Mouse (Mus musculus): Measurements from ENCODE around the gene Ldb2.
A peak's percentile ranks its signal among the peaks of the same experiment; 100 is the strongest.

Ldb2 gene

DNA sequence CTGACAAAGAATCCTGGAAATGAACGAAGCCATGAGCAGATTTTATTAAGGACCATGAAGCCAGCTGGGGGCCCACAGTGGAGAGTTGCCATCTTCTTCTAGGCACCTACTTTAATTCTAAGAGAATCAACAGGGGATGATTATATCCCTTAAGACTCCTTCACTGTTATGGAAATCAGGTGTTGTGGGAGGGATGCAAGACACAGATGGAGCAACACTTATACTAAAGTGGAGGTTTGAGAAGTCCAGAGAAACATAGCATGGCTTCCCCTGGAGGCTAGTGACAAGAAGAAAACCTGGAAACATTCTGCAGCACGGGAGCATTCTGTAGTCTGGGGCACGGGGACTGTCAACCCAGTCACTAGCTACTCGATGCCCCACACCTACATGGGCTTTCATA, 85.0 kb downstream of the Ldb2 start:
- no peak for DNase-seq

DNA sequence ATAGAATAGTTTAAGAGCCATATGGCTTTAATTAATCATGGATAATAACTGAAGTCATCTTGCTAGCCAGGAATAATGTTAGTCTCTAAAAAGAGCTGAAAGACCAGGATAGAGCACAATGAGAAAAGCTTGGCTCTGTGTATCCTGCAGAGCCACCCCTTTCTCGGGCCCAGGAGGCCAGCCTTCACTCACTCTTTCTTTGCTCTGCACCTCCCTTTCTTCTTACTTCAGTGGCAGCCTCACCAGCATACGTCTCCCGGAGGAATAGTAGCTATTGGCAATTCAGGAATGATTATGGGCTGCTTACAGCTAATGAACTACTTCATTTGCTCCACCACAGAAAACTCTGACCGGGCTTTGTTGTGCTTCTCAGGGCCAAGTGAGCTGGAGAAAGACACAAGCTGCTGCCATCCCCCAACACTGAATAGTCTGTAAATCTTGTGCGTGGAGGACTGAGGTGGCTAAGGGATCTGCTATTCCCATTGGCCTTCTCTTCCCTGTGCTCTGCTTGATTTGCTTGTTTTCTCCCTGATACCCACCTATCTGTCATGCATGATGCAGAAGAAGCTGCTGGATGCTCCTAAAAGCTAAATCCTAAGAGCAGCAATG, 86.2 kb downstream of the Ldb2 start:
- DNase-seq: no peak

DNA sequence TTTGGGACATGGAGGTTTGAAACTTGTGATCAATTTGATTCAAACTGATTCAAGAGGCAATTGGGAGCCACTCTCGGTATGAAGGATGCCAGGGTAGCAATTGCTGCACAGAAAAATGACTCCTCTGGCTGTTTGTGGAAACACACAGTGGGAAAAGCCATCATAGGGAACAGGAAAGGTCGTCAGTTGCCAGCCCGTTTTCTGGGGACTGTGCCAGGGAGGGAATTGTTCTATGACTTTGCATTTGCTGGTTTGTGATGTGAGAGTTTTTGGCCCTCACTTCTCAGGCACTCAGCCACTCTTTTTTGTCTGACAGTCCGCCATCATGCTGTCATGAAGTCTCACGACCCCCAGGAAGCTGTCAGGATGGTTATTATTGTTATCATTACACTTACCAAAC, 88.3 kb downstream of the Ldb2 start:
- DNase-seq: no peak

DNA sequence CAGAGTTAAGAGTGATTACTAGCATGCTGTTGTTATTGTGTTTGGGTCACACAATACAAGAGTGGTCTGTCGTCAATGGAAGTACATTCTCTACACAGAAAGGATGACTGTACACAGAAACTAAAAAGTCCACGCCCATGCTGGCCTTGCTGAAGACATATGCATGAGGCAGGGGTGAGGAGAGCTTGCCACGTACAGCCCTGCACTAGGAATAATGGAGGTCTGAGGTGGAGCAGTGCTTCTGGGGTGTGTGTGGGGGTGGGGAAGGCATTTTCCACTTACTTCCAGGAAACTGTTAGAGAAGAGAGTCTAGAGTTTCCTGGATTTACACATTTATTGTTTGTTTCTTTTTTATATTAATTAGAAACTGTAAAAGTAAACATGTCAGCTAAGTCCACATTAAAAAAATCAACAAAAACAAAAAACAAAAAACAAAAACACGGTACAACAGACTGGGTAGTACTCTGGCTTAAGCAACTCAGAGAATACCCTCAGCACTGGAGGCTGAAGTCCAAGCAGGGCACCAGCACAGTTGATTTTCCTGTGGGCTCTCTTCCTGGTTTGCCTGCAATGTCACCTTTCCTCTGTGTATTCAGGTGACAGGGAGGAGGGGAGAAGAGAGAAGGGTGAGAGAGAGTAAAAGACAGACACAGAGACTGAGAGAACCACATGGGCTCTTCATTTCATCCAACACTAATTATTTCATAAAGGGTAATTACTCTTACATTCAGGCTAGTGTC, 89.2 kb downstream of the Ldb2 start:
- DNase-seq: no peak

DNA sequence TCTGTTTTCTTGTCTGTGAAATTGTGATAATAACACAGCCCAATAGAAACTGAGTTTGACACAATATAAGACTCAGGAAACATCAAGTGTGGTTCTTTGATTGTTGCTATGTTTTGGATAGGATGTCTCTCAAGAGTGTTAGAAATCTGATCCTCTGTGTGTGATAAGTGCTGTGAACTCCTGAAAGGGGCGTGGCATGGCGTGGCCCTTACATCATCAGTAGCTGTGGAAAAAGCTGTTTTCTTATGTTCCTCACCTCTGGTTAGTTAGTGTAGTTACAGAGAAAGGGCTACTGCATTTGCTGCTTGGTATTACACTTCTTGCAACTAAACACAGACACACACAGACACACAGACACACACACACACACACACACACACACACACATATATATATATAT, 90.2 kb downstream of the Ldb2 start:
- no peak for DNase-seq

DNA sequence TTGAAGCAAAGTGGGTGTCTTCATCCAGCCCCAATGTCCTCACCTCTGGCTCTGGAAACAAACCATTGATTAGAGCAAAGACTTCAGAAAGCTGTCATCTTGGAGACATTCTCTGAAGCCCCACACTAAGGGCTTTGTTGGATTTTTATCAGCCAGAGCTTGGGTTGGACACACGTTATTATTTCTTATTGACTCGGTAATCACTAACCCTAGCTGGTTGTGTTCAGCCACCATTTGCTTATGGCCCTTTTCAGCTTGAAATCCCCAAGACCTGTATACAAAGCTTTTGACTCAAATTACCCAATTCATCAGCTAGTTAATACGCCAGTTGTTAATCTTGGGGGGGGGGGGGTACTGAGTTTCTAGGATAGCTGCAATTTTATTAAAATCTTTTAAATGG, 91.5 kb downstream of the Ldb2 start:
- no peak for DNase-seq

DNA sequence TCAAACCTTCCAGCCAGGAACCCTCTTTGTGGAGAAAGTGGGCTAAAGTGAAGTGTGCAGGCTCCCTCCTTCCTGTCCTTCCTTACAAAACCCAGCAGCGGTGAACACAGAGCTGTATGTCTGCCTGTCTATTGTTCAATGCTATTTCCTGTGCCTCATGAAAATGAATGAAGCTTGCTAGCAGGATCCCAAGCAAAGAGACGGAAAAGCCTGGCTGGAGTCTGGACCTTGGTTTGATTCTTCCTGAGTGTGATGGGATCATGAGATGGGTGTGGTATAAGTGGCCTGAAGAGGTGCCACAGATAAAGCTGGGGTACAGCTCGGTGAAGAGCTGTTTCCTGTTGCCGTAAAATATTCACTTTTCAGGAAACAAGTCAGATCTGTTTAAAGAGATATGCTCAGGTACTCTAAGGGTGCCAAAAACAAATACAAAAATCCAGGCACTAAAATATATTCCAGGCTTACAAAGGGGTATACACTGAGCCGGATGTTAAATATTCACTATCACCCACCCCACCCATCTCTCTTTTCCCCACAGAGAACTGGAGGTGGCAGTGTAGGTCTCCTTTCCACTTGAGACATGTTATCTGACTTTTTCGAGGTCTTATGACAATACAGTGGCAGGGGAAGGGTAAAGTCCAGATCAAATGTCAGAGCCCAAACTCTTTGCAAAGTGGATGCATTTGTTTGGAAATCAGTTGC, 92.3 kb downstream of the Ldb2 start:
- DNase-seq: peak; percentile 26

DNA sequence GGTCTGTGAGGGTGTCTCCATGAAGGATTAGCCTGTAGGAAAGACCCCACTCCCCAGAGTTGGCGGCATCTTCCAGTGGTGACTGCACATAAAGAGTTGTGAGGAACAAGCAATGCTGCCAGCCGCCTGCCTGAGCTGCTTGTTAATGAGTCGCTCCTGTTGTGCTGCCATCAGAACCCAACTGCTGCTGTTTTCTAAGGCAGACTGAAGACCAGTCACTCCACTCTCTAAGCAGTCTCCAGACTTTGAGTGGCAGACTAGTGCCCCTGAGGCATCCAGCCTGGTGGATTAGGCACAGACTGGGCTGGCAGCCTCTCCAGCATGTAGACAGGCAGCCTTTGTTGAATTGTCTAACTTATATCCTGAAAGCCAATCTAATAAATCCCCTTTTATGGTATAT, 101.5 kb downstream of the Ldb2 start:
- DNase-seq: no peak

DNA sequence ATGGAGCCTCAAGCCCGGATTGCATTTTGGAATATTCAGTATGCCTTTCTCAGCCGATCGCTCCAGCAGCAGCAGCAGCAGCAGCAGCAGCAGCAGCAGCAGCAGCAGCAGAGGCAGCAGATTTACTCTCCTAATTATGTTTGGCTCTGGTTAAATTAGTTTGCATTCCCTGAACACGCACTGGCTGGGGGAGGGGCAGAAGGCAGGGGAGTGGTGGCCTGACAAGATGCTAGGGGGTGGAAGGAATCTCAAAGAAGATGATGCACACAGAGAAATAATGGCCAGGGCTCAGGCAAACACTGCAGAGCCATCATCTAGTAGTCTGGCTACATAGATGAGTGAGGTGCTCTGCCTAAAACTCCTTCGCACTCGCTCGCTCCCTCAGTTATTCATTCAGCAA, 102.9 kb downstream of the Ldb2 start:
- DNase-seq: no peak

DNA sequence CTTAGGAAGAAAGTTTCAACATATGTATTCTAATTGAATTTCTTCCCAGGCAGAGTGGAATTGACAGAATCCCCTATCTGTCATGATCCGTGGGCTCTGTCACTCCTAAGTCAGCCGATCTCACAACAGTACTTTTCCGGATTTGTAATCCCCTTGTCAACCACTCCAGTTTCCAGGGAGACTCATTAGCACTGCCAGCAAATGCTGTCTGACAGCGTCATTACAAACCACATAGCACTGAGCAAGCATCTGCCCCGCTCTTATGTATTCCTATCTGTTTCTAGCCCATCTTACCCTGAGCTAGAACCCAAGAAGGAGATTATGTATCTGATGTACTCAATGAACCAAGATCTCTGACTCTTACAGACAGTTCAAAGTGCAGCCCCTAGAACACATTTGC, 105.8 kb downstream of the Ldb2 start:
- no peak for DNase-seq

DNA sequence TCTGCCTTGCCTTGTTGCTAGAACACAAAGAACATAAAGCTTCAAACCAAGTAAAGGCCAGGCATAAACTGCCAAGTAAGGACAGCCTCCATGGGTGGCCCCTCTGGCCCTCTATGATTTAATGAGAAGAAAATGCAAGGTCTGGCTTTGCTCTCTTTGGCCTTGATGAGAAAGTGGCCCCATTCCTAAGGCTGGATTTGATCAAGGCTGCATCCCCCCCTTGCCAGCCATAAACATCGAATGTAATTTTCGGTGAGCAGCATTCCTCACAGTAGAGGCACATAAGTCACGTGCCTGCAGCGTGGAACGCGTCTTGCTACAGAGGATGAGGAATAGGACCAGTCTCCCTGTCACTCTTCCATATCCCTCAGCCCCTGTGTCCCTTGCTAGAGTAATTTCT, 113.1 kb downstream of the Ldb2 start:
- DNase-seq: no peak

DNA sequence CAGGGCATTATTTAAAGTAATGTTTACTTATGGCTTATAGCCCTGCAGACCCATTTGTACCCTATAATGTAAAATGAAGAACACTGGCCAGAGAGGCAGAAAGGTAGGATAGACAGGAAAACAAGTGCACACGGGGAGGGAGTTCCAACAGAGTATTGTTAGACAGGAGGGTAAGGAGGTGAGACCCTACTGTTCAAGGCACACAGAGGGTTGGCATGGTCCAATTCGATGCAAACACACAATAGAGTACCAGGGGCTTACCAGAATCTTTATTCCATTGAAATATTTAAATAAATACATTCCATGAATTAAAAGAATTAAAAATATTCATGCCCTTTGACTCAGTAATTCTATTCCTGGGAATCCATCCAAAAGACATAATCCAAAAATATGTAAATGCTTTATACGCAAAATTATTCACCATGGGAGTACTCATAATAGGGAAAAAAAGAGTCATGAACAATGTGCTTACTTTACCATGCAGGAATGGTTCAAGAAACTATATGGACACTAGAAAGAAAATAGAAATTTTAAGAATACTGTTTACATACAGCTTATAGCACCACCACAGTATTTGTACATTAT, 118.3 kb downstream of the Ldb2 start:
- no peak for DNase-seq

DNA sequence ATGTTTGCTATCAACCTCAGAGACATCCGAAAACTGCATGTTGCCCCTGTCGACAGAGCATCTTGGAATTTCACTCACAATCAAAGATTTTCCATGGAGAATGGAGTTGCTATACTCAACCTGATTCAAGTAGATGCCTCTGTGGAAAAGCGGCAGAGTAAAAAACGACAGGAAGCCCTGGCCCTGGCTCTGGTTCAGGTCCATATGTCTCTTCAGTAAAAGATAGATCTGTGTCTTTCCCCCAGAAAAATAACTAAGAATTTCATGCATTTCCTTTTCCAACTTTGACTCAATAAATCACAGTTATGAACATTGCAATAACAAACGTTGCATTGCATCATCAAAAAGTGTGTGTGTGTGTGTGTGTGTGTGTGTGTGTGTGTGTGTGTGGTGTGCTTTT, 121.7 kb downstream of the Ldb2 start:
- DNase-seq: no peak

DNA sequence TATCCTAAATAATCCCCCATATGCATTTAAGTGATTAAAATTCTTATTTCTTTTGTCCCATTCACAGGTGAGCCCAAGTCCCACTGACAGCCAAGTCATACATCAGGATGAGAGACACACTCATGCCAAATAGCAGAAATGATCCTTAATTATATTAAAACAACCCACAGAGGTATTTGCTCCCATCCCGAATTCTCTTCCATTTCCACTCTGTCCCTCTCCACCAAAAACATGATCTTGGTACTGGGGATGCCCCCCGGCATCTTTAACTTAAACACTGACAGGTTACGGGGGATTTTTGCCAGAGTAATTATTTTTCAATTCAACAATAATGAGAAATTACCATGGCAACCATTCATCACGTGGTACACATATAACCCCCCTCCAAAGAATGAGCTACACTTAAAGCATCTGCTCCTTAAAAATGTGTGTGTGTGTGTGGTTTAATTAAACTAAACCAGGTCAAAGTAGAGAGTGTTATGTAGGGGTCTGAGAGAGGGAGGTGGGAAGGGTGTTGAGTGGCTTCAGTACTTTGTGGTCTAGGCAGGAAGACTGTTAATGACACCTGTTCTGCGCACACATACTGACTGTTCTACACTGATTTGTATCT, 123.2 kb downstream of the Ldb2 start:
- DNase-seq: no peak

DNA sequence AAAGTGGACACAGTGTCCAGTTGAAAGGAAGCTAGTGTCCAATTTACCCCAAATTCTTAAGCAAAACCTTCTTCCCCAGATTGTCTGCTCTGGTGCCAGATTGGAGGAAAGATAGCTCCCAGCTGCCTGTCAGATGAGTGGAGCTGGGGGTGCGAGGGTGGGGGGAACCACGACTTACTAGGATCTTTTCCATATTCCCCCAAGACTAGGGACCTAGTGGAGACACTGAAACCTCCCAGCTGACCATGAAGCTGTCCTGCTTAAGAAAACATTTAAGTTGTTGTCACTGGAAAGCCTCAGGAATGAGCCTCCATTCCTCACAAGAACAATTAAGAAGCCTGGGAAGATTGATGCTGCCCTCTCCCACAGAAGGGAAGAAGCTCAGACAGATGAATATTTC, 129.1 kb downstream of the Ldb2 start:
- peak; percentile 21 for DNase-seq

DNA sequence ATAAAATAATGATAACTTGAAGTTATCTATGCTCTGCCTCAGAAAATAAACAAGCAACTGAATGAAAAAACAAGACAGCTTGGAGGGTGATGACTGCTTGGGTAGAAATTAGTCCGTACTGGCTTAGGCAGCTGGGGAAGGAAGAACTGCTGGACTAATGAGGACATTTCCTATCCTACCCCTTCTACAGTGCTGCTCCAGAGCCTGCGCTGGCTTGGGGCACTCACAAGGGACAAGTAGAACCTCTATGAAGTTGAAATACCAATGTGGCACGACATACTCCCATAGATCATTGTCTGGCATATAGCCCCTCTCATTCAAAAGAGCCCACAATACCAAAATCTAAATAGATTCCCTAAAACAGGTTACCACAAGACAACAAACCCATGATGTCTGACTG, 131.6 kb downstream of the Ldb2 start:
- no peak for DNase-seq

DNA sequence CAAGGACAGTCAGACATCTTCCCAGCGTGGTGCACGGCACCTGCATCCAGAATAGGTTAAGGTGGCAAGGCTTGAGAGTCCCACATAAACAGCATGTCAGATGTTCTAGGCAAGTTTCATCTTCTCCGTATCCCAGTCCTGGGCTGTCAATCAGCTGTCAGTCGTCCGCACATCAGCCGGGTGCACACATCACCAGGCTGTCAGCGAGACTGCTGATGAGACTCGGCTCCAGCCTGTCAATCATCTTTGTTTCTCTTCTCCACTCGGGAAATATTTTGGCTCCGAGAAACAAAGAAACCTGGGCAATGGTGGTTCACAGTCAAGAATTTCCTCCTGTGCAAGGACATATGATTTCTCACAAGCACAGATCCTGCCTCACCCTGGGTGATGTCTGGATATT, 132.1 kb downstream of the Ldb2 start:
- no peak for DNase-seq

DNA sequence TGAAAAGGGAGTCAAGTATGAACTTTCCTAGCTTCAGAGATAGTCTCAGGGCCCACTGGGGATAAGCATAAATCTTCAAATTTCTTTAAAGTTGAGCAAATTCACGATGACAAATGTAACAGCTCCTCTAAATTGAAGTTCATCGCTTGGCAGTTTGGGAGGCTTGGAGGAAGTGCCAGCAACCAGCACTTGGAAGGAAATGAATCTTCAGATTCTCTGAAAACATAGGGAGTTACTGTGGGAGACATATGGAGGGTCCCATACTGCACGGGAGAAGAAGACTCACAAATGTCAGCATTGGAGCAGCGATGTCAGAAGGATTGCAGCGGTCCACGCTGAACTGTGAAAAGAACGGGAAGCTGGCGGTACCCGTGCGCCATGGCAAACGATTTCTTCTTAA, 139.8 kb downstream of the Ldb2 start:
- no peak for DNase-seq

DNA sequence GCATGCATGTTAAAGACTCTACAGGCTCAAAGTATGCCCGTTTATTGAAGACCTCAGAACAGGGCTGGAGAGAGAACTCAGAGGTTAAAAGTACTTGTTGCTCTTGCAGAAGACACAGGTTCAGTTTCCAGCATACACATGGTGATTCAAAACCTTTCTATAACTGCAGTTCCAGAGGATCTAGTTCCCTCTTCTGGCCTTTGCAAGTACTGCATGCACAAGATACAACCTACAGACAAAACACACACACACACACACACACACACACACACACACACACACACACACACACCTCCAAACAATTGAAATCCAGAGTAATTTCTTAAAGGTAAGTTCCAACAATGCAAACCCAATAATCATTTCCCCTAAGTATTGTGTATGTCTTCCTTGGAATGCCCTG, 142.8 kb downstream of the Ldb2 start:
- DNase-seq: no peak

DNA sequence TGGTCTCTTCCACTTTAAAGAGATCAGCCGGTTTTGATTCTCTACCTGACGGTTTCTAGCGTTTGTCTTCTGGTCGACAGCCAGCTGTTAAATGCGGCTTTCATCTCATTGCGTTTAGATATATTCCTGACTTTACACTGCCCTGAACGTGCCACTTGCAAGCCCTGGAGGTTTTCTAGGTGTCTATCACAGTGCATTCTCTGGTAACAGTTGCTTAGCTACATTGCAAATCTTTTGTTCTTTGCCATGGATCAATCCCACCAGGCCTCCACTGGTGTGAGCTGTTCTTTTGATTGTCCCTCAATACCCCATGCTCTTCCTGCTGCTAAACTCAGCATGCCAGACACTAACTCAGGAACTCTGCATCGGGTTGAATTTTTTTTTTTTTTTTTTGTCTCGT, 145.1 kb downstream of the Ldb2 start:
- DNase-seq: no peak

DNA sequence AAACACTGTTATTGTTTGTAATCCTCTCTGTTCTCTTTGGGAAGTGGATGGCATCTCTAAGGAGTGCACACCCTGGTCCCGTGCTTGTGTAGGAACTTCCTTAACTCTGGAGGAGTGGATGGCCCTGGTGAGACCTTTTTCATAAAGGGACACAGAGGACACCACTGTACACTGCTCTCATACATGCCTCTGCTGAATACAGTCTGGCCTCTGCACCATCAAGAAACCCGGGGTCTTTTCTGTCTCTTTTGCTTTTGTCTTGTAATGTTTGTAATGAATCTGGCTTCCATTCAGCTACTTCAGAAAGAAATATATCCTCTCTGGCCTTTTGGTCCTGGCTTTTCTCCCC, 152.7 kb downstream of the Ldb2 start:
- DNase-seq: no peak

DNA sequence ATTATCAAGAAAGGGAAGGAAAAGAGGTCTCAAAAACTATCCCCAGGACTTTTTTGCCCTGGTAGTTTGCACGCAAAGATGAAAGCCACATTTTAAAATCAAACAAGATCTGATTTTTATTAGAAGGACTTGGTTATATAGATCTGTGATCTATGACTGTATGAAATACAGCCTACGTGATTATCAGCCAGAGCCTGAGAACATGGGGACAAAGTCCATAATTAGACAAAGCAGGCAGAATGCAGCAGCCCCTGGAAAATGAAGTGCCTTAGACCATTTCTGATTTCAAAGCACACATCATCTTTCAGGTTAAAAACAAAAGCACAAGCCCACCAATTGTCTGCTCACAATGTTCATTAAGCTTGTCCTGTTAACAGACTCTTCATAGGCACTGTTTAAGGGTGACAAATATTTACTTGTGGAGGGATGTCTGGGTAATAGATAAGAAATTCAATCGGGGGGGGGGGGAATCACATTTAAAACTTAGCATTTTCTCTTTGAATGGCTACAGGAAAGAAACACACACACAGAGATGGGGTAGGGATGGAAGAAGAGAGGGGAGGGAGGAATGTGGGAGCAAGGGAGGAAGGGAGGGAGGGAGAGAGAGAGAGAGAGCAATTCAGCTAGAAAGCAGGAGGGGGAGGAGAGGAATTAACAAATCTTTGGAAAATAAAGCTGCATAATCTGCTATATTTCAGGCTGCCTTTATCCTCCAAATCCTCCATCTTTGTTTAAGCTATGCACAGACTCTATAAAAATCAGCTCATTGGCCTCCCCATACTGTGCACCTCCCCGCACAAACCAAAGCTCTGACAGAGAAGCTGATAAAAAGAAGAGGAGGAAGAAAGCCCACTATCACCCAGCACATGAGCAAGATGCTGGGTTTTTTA, 153.3 kb downstream of the Ldb2 start:
- DNase-seq: no peak

DNA sequence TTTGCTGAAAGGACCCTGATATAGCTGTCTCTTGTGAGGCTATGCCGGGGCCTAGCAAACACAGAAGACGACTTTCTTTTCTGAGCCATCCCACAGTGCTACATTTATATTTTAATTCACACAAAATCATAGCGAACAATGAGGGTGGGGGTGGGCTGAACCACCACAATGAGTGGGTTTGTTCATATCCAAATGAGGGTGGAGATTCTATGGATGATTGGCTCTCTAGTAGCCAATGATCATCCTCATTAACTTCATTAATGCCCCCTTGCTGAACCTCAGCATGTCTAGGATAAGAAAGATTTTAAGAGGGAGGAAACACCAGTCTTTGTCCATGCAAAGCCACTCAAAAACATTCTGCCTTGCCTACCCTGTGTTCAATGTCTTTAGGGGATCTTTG, 156.4 kb downstream of the Ldb2 start:
- DNase-seq: no peak
